Mouse (Mus musculus) CH12.LX (cell line): ENCODE data around the gene Slc16a4. TPM values are rescaled to one million over a fixed set of nuclear protein-coding genes. Genes with fewer than 3 reads are reported as not detected.

ENCODE experiments used
- DNase-seq: peaks from one replicate; pipeline ENCODE4 v3.0.0-alpha.2; 2013; ENCODE audit errors: extremely low read depth
- H3K27ac ChIP-seq: 2 replicates; pipeline ENCODE4 v1.5.1; 2012; ENCODE audit warnings: low read depth, mild to moderate bottlenecking, control low read depth, moderate library complexity; ENCODE audit not compliant: insufficient read depth
- H3K27me3 ChIP-seq: replicated peaks from 2 replicates; pipeline ENCODE3; 2012; ENCODE audit warnings: inconsistent platforms
- H3K36me3 ChIP-seq, 2 experiments: replicated peaks in 1 of 2; 2 replicates each; pipeline versions ENCODE3 to v1.6.1; 2012; ENCODE audit warnings: inconsistent platforms in 1 of 2, low read length in 1 of 2, mild to moderate bottlenecking in 1 of 2, mixed read lengths in 1 of 2, moderate library complexity in 1 of 2; ENCODE audit not compliant: control insufficient read depth in 1 of 2, insufficient read depth in 1 of 2
- H3K4me1 ChIP-seq, 2 experiments: 2 replicates each; pipeline ENCODE4 v1.6.1; 2012; ENCODE audit warnings: inconsistent platforms in 1 of 2, moderate library complexity in 1 of 2; ENCODE audit not compliant: insufficient read depth in 2 of 2, control insufficient read depth in 1 of 2
- H3K4me2 ChIP-seq: 2 replicates; pipeline ENCODE4 v1.6.1; 2012; ENCODE audit warnings: low read depth, mild to moderate bottlenecking, control low read depth; ENCODE audit not compliant: poor library complexity, insufficient read depth, severe bottlenecking
- H3K4me3 ChIP-seq, 3 experiments: fragments of 150-350 bp in 1 of 3; sonication (generic) in 1 of 3; replicated peaks in 1 of 3; 2 replicates each; pipeline versions ENCODE3 to v1.5.1; 2011 to 2012; ENCODE audit warnings: low read depth in 2 of 3, low read length in 2 of 3, mild to moderate bottlenecking in 2 of 3, moderate library complexity in 2 of 3, control low read depth in 1 of 3, improper control_type of control experiment in 1 of 3, inconsistent platforms in 1 of 3, mixed read lengths in 1 of 3; ENCODE audit not compliant: poor library complexity in 1 of 3
- H3K79me2 ChIP-seq: replicated peaks from 2 replicates; pipeline ENCODE4 v1.6.1; 2012; ENCODE audit warnings: mild to moderate bottlenecking, moderate library complexity; ENCODE audit not compliant: control insufficient read depth, poor library complexity, insufficient read depth, severe bottlenecking; ENCODE audit errors: extremely low read depth
- H3K9ac ChIP-seq: 2 replicates; pipeline ENCODE4 v1.6.1; 2012; ENCODE audit warnings: low read depth, mild to moderate bottlenecking, control low read depth, moderate library complexity; ENCODE audit not compliant: insufficient read depth
- H3K9me3 ChIP-seq: replicated peaks from 2 replicates; pipeline ENCODE3; 2012; ENCODE audit warnings: low read length, inconsistent platforms, mixed read lengths
- CHD1 ChIP-seq: IDR thresholded peaks from 2 replicates; pipeline ENCODE4 v1.6.1; 2012; ENCODE audit warnings: low read depth, low read length, improper control_type of control experiment, inconsistent platforms
- CHD2 ChIP-seq: IDR thresholded peaks from 2 replicates; pipeline ENCODE4 v1.6.1; 2011; ENCODE audit warnings: low read length, improper control_type of control experiment
- ELF1 ChIP-seq: IDR thresholded peaks from 2 replicates; pipeline ENCODE4 v1.6.1; 2014; ENCODE audit warnings: low read depth, mild to moderate bottlenecking, inconsistent platforms, low read length, improper control_type of control experiment
- EP300 ChIP-seq: IDR thresholded peaks from 2 replicates; pipeline ENCODE4 v1.6.1; 2011; ENCODE audit warnings: low read length, improper control_type of control experiment
- ETS1 ChIP-seq: conservative IDR thresholded peaks from 2 replicates; pipeline ENCODE4 v1.6.1; 2012; ENCODE audit warnings: low read depth, mild to moderate bottlenecking, inconsistent platforms, low read length, improper control_type of control experiment, moderate library complexity
- GABPA ChIP-seq: IDR thresholded peaks from 2 replicates; pipeline ENCODE4 v1.6.1; 2012; ENCODE audit warnings: low read depth, low read length, improper control_type of control experiment, inconsistent platforms; ENCODE audit not compliant: insufficient replicate concordance
- IRF4 ChIP-seq: IDR thresholded peaks from 2 replicates; pipeline ENCODE4 v1.6.1; 2014; ENCODE audit warnings: low read depth, mild to moderate bottlenecking, inconsistent platforms, low read length, improper control_type of control experiment
- MAFK ChIP-seq: IDR thresholded peaks from 2 replicates; pipeline ENCODE4 v1.6.1; 2011; ENCODE audit warnings: low read length, improper control_type of control experiment; ENCODE audit not compliant: insufficient replicate concordance
- MEF2A ChIP-seq: IDR thresholded peaks from 2 replicates; pipeline ENCODE4 v1.6.1; 2014; ENCODE audit warnings: low read depth, mild to moderate bottlenecking, inconsistent platforms, low read length, improper control_type of control experiment, borderline replicate concordance
- MYC ChIP-seq: IDR thresholded peaks from 2 replicates; pipeline ENCODE4 v1.6.1; 2011; ENCODE audit warnings: low read depth, mild to moderate bottlenecking, improper control_type of control experiment, low read length
- NRF1 ChIP-seq: IDR thresholded peaks from 2 replicates; pipeline ENCODE4 v1.6.1; 2014; ENCODE audit warnings: low read depth, mild to moderate bottlenecking, inconsistent platforms, low read length, improper control_type of control experiment, moderate library complexity
- PAX5 ChIP-seq: IDR thresholded peaks from 2 replicates; pipeline ENCODE4 v1.6.1; 2012; ENCODE audit warnings: low read length, inconsistent platforms, mixed read lengths
- POLR2A ChIP-seq: IDR thresholded peaks from 2 replicates; pipeline ENCODE4 v1.6.1; 2011; ENCODE audit warnings: low read depth, mild to moderate bottlenecking, improper control_type of control experiment, low read length
- POLR2AphosphoS2 ChIP-seq: IDR thresholded peaks from 2 replicates; pipeline ENCODE4 v1.6.1; 2011; ENCODE audit warnings: low read depth, low read length, improper control_type of control experiment
- SIN3A ChIP-seq: IDR thresholded peaks from 2 replicates; pipeline ENCODE4 v1.6.1; 2012; ENCODE audit warnings: low read length, improper control_type of control experiment, inconsistent platforms
- SMC3 ChIP-seq: IDR thresholded peaks from 2 replicates; pipeline ENCODE4 v1.6.1; 2011; ENCODE audit warnings: low read depth, low read length, improper control_type of control experiment
- TBP ChIP-seq: conservative IDR thresholded peaks from 2 replicates; pipeline ENCODE4 v1.6.1; 2011; ENCODE audit warnings: low read depth, low read length, improper control_type of control experiment
- TCF12 ChIP-seq: IDR thresholded peaks from 2 replicates; pipeline ENCODE4 v1.6.1; 2014; ENCODE audit warnings: low read depth, mild to moderate bottlenecking, inconsistent platforms, low read length, improper control_type of control experiment
- USF1 ChIP-seq: IDR thresholded peaks from 2 replicates; pipeline ENCODE4 v1.6.1; 2014; ENCODE audit warnings: low read depth, mild to moderate bottlenecking, inconsistent platforms, low read length, improper control_type of control experiment
- USF2 ChIP-seq: conservative IDR thresholded peaks from 2 replicates; pipeline ENCODE4 v1.6.1; 2011; ENCODE audit warnings: low read depth, low read length, improper control_type of control experiment
- ZC3H11A ChIP-seq: IDR thresholded peaks from 2 replicates; pipeline ENCODE4 v1.6.1; 2012; ENCODE audit warnings: low read depth, mild to moderate bottlenecking, inconsistent platforms, low read length, improper control_type of control experiment
- ZKSCAN1 ChIP-seq: IDR thresholded peaks from 2 replicates; pipeline ENCODE4 v1.6.1; 2012; ENCODE audit warnings: low read depth, inconsistent platforms, low read length, improper control_type of control experiment, borderline replicate concordance
- ZNF384 ChIP-seq: IDR thresholded peaks from 2 replicates; pipeline ENCODE4 v1.6.1; 2012; ENCODE audit warnings: low read depth, low read length, improper control_type of control experiment, inconsistent platforms
- dilution Hi-C: fragments of 300-500 bp; cut with MboI; formaldehyde crosslinking; loops from 2 replicates; pipeline ENCODE4 v1.14.3; 2020; ENCODE audit warnings: low sequenced_read_pairs; ENCODE audit not compliant: extremely low pct_unique_long_range_greater_than_20kb, extremely low pct_ligation_motif_present
- in situ Hi-C: fragments of 300-500 bp; cut with MboI; formaldehyde crosslinking; loops from 3 replicates; pipeline ENCODE4 v1.14.3; 2019; ENCODE audit warnings: low sequenced_read_pairs, low pct_ligation_motif_present, low pct_unique_long_range_greater_than_20kb, mixed read lengths
- polyA plus RNA-seq: library from polyadenylated mRNA; unstranded; fragments of >175 nt; gene quantifications from 2 replicates; pipeline ENCODE4 v1.2.1, GENCODE M21; 2012; ENCODE audit warnings: low read depth; ENCODE audit not compliant: insufficient read length
- total RNA-seq, 2 experiments: library from RNA; depleted of rRNA; stranded (reverse); fragments of 300-350 nt in 1 of 2; fragments of >200 nt in 1 of 2; gene quantifications; 2 replicates each; pipeline ENCODE4 v1.2.3; 2012 to 2014

Slc16a4 gene
- total and polyA plus RNA-seq, 3 experiments: 0.08 to 0.60 TPM; not detected in 1

- TF ChIP-seq SIN3A (peak; percentile 92), TCF12 (peak; percentile 67; the same call in 1 of the 2 replicates), MAFK (no peak), USF2 (peak; percentile 95), ELF1 (peak; percentile 98), NRF1 (peak; percentile 20; the same call in 1 of the 2 replicates), PAX5 (no peak), POLR2A (peak; percentile 63; the same call in 1 of the 2 replicates), CHD2 (0 out of 2 replicates have a peak, but pooled peaks have one; percentile 18), MYC (0 out of 2 replicates have a peak, but pooled peaks have one; percentile 17), USF1 (peak; percentile 97), SMC3 (no peak), CHD1 (no peak), TBP (no peak)
Measured at GRCm38 (mm10) chr3:107278479-107279269, 12.4 kb upstream of the Slc16a4 start, which contains the start of gene Lamtor5 (continued).

- dilution Hi-C loops: no loop called here
- Histone ChIP-seq H3K27me3 (no peaks in the 10 kb centered on the region), H3K79me2 (0 out of 2 replicates have a peak, but pooled peaks cover 2% of the 10 kb centered on the region), H3K4me2 (no peak overlapping the region), H3K9me3 (no peaks in the 10 kb centered on the region), H3K4me3 (no peak overlapping the region), H3K27ac (no peak overlapping the region), H3K4me1 (no peaks in the 10 kb centered on the region), H3K36me3 (peaks cover 20 to 43% of the 10 kb centered on the region in 2 experiments), H3K9ac (no peak overlapping the region)
- DNase-seq: no peak
- in situ Hi-C loops: no loop called here
- no peak for TF ChIP-seq POLR2AphosphoS2
- TF ChIP-seq IRF4: no peak
- TF ChIP-seq CHD2: no peak
- no peak for TF ChIP-seq ZC3H11A
- TF ChIP-seq MEF2A: no peak
- TF ChIP-seq MYC: no peak
- no peak for TF ChIP-seq ZNF384
- TF ChIP-seq EP300: no peak
- no peak for TF ChIP-seq SMC3
- no peak for TF ChIP-seq ETS1
- TF ChIP-seq ZKSCAN1: no peak
- TF ChIP-seq GABPA: no peak
- no peak for TF ChIP-seq NRF1
Measured at GRCm38 (mm10) chr3:107286123-107286522, 4.9 kb upstream of the Slc16a4 start.
